Mouse (Mus musculus) lung, embryonic 15.5 days (tissue): ENCODE measurements around the gene Ndufc1. TPM values are rescaled to one million over a fixed set of nuclear protein-coding genes. Genes with fewer than 3 reads are reported as not detected.
"Not testable (repeated sequence)": the region's sequence is repeated elsewhere in the genome, so short reads cannot be mapped to it uniquely, and the experiment has no call there.

ENCODE experiments used
- ATAC-seq: fragments of 200-750 bp; cut with Nextera tagmentation; 2 replicates; pipeline ENCODE4 v1.8.0; 2017; ENCODE audit warnings: moderate number of reproducible peaks, borderline replicate concordance; ENCODE audit not compliant: low FRiP score, low TSS enrichment; ENCODE audit errors: extremely low read depth
- H3K27ac ChIP-seq: fragments of 300-500 bp; sonication (generic); 2 replicates; pipeline ENCODE4 v1.5.1; 2015; ENCODE audit warnings: moderate library complexity, mild to moderate bottlenecking, inconsistent platforms
- H3K27me3 ChIP-seq: fragments of 300-500 bp; sonication (generic); 2 replicates; pipeline ENCODE4 v1.6.1; 2015; ENCODE audit warnings: inconsistent platforms
- H3K36me3 ChIP-seq: fragments of 300-500 bp; sonication (generic); 2 replicates; pipeline ENCODE4 v1.6.1; 2015; ENCODE audit warnings: inconsistent platforms
- H3K4me1 ChIP-seq: fragments of 300-500 bp; sonication (generic); 2 replicates; pipeline ENCODE4 v1.6.1; 2015; ENCODE audit warnings: inconsistent platforms
- H3K4me2 ChIP-seq: fragments of 300-500 bp; sonication (generic); 2 replicates; pipeline ENCODE4 v1.6.1; 2015; ENCODE audit warnings: inconsistent platforms, mild to moderate bottlenecking, moderate library complexity
- H3K4me3 ChIP-seq: fragments of 300-500 bp; sonication (generic); 2 replicates; pipeline ENCODE4 v1.5.1; 2015; ENCODE audit warnings: mild to moderate bottlenecking, inconsistent platforms
- H3K9ac ChIP-seq: fragments of 300-500 bp; sonication (generic); 2 replicates; pipeline ENCODE4 v1.6.1; 2015; ENCODE audit warnings: inconsistent platforms
- H3K9me3 ChIP-seq: fragments of 300-500 bp; sonication (generic); 2 replicates; pipeline ENCODE4 v1.6.1; 2016; ENCODE audit warnings: inconsistent platforms
- WGBS: fragments of 180-500 bp; shearing (Covaris S2); methylation state at CpG from one replicate; pipeline ENCODE4 v1.1.7; 2015; 5-methylcytosine and 5-hydroxymethylcytosine counted together
- polyA plus RNA-seq: library from polyadenylated mRNA; unstranded; fragments of >200 nt; fragmentation: Nextera tagmentation; extraction: Ambion mirVana; gene quantifications from 2 replicates; pipeline ENCODE4 v1.2.1, GENCODE M21; 2015

Gene Ndufc1
- polyA plus RNA-seq, 1 experiment from 2014 or later, result 631 TPM

DNA sequence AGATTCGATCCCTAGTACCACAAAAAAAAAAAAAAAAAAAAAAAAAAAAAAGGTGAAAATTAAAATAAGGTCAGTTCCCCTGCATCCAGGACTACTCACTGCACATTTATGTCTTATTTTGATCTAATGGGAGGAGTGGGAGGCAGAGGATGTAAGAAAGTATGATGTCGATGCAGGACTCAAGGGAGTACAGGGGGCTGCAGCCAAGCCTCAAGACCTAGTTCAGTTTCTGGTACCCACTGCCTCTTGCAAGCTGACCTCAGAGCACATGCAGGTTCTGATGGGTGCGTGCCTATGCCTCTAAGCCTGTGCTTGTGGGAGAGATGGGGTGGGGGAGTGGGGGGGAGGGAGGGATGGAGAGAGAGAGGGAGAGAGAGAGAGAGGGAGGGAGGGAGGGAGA lies 13.9 kb downstream of the Ndufc1 start:
- H3K27ac ChIP-seq, result no peak overlapping the region
- H3K9ac ChIP-seq, result no peak overlapping the region
- no peaks in the 10 kb centered on the region for H3K36me3 ChIP-seq
- no peak for ATAC-seq
- no peak overlapping the region for H3K4me3 ChIP-seq
- WGBS, result 57% methylated on average over 3 of the region's 3 CpGs
- peaks cover 6% of the 10 kb centered on the region; the same call in 1 of the 2 replicates for H3K4me1 ChIP-seq
- H3K4me2 ChIP-seq, result no peak overlapping the region
- no peaks in the 10 kb centered on the region for H3K9me3 ChIP-seq
- peaks cover 24% of the 10 kb centered on the region for H3K27me3 ChIP-seq

DNA sequence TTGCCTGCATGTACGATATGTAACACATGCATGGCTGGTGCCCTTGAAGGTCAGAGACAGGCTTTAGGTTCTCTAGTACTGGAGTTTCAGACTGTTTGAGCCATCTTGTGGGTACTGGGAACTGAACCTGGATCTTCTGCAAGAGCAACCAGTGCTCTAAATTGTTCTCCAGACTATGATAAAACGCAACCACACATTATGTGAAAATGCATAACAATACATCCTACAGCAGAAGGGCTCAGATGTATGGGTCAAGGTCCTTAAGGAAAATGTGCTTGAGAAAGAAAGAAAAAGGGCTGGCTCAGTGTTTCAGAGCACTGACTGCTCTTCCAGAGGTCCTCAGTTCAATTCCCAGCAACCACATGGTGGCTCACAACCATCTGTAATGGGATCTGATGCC lies 15.1 kb downstream of the Ndufc1 start:
- Histone ChIP-seq H3K27ac (no peak overlapping the region), H3K4me2 (no peak overlapping the region), H3K4me3 (no peak overlapping the region), H3K9me3 (no peaks in the 10 kb centered on the region), H3K36me3 (no peaks in the 10 kb centered on the region), H3K27me3 (peaks cover 30% of the 10 kb centered on the region), H3K4me1 (peaks cover 8% of the 10 kb centered on the region), H3K9ac (no peak overlapping the region)
- ATAC-seq, result no peak
- WGBS, result 88% methylated on average over 2 of the region's 2 CpGs

DNA sequence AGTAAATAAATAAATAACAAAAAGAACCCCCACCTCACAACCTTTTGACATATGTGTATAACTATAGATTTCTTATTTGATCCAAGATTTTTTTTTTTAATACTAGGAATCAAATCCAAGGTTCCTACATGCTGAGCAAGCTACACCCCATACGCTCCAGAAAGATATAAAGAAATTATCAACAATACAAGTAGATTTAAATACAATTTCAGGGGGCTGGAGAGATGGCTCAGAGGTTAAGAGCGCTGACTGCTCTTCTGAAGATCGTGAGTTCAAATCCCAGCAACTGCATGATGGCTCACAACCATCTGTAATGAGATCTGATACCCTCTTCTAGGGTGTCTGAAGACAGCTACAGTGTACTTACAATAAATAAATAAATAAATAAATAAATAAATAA lies 15.8 kb downstream of the Ndufc1 start:
- H3K4me1 ChIP-seq, H3K27ac ChIP-seq, H3K4me3 ChIP-seq, H3K4me2 ChIP-seq, H3K9ac ChIP-seq, H3K36me3 ChIP-seq, H3K9me3 ChIP-seq, ATAC-seq: not testable (repeated sequence)
- peaks cover 30% of the 10 kb centered on the region for H3K27me3 ChIP-seq
- WGBS, result 92% methylated on average over 3 of the region's 3 CpGs

DNA sequence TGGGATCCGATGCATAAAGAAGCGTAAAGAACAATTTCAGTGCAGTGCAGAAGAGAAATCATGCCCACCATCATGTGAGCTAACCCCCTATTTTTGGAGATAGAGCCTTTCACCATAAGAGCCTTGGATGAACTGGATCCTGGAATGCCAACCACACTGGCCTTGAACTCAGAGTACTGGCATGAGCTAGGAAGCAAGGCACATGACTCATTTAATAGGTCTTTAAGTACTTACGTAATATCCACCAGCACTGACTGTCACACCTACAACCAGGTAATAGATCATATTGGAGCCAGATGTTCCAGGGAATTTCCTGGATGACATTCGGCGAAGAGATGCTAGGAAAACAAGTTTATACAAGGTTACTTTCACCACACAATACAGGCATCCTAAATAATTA lies 17.2 kb downstream of the Ndufc1 start:
- WGBS, result 89% methylated on average over 5 of the region's 5 CpGs
- Histone ChIP-seq H3K27ac (no peak overlapping the region), H3K9ac (no peak overlapping the region), H3K4me3 (no peak overlapping the region), H3K4me2 (no peak overlapping the region), H3K36me3 (no peaks in the 10 kb centered on the region), H3K9me3 (no peaks in the 10 kb centered on the region), H3K4me1 (peaks cover 7% of the 10 kb centered on the region), H3K27me3 (peaks cover 20% of the 10 kb centered on the region)
- ATAC-seq, result no peak

DNA sequence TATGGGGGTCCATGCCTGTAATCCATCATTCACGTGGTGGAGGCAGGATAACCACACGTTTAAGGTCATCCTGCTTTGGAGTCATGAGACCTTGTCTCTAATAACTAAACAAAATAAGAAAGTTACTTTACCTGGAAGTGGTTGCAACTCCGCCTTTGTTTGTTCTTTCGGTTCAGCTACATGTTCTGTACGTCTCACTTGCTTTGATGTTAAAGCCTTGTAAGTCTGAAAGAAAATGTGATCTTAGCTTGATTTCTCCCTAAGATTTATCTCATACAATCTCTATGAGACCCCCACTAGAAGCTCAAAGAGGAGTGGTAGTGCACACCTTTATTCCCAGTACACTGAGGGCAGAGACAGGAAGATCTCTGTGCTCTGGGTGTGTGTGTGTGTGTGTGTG lies 17.7 kb downstream of the Ndufc1 start:
- Histone ChIP-seq H3K4me1 (peaks cover 5% of the 10 kb centered on the region), H3K27me3 (peaks cover 16% of the 10 kb centered on the region), H3K9ac (no peak overlapping the region), H3K4me3 (no peak overlapping the region), H3K9me3 (no peaks in the 10 kb centered on the region), H3K27ac (no peak overlapping the region), H3K4me2 (no peak overlapping the region), H3K36me3 (no peaks in the 10 kb centered on the region)
- ATAC-seq, result no peak
- WGBS, result 73% methylated on average over 5 of the region's 5 CpGs

GRCm38 (mm10) chr3:51388904-51389303 lies 19.9 kb downstream of the Ndufc1 start:
- WGBS, result 5% methylated on average over 13 of the region's 13 CpGs
- Histone ChIP-seq H3K36me3 (no peaks in the 10 kb centered on the region), H3K9me3 (no peaks in the 10 kb centered on the region), H3K9ac (peak overlapping the region; percentile 22; the same call in 1 of the 2 replicates), H3K4me1 (peaks cover 5% of the 10 kb centered on the region), H3K4me3 (no peak overlapping the region), H3K27me3 (peaks cover 7% of the 10 kb centered on the region), H3K4me2 (peak overlapping the region; percentile 49), H3K27ac (no peak overlapping the region)
- ATAC-seq, result no peak

DNA sequence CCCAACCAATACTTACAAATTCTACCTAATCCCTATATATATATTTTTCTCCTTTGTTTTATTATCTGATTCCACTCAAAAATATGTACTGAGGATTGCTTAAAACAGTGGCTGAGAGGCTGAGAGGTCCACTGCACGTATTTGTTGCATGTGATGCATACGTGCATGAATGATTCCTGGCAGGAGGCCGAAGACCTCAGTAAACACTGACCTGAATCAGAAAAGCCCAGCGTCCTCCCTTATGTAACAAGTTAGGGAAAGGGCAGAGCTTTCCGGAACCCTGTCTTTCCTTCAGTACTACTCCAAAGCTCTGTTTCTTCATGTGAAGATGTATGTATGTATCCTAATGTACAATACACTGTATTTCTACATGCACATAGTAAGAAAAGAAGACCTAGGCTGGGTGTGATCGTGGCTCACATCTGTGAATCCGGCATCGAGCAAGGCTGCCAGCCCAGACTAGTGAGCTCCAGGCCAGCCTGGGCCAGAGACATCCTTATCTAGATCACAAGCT lies 20.9 kb downstream of the Ndufc1 start:
- no peak overlapping the region for H3K9ac ChIP-seq
- no peak for ATAC-seq
- WGBS, result 58% methylated on average over 8 of the region's 8 CpGs

GRCm38 (mm10) chr3:51387134-51387451 lies 21.7 kb downstream of the Ndufc1 start:
- no peak overlapping the region for H3K9ac ChIP-seq
- H3K9me3 ChIP-seq, result no peaks in the 10 kb centered on the region
- no peak overlapping the region for H3K4me3 ChIP-seq
- no peak for ATAC-seq
- no peaks in the 10 kb centered on the region for H3K36me3 ChIP-seq
- peaks cover 5% of the 10 kb centered on the region for H3K4me1 ChIP-seq
- H3K27ac ChIP-seq, result no peak overlapping the region
- H3K27me3 ChIP-seq, result peaks cover 7% of the 10 kb centered on the region
- no peak overlapping the region for H3K4me2 ChIP-seq
- WGBS, result 71% methylated on average over 3 of the region's 3 CpGs

More for the DNA sequence above, 20.9 kb downstream of the Ndufc1 start:
- H3K27me3 ChIP-seq, result peaks cover 7% of the 10 kb centered on the region
- no peaks in the 10 kb centered on the region for H3K36me3 ChIP-seq
- no peak overlapping the region for H3K27ac ChIP-seq
- no peak overlapping the region for H3K4me2 ChIP-seq
- H3K4me3 ChIP-seq, result no peak overlapping the region
- no peaks in the 10 kb centered on the region for H3K9me3 ChIP-seq
- H3K4me1 ChIP-seq, result peaks cover 5% of the 10 kb centered on the region

GRCm38 (mm10) chr3:51386441-51387133 lies 22.2 kb downstream of the Ndufc1 start:
- peaks cover 7% of the 10 kb centered on the region for H3K27me3 ChIP-seq
- no peak overlapping the region for H3K4me2 ChIP-seq
- no peak overlapping the region for H3K9ac ChIP-seq
- no peak overlapping the region for H3K27ac ChIP-seq
- no peaks in the 10 kb centered on the region for H3K9me3 ChIP-seq
- H3K4me3 ChIP-seq, result no peak overlapping the region
- no peaks in the 10 kb centered on the region for H3K36me3 ChIP-seq
- peaks cover 5% of the 10 kb centered on the region for H3K4me1 ChIP-seq
- WGBS, result 49% methylated on average over 12 of the region's 12 CpGs
- ATAC-seq, result no peak

- H3K9me3 ChIP-seq, result no peaks in the 10 kb centered on the region
- no peak for ATAC-seq
- 0 out of 2 replicates have a peak, but pooled peaks cover 8% of the 10 kb centered on the region for H3K4me1 ChIP-seq
- H3K4me3 ChIP-seq, result no peak overlapping the region
- H3K27me3 ChIP-seq, result no peaks in the 10 kb centered on the region
- H3K27ac ChIP-seq, result no peak overlapping the region
- no peak overlapping the region for H3K4me2 ChIP-seq
- no peaks in the 10 kb centered on the region for H3K36me3 ChIP-seq
- 76% methylated on average over 12 of the region's 12 CpGs for WGBS
- H3K9ac ChIP-seq, result no peak overlapping the region
Measured at GRCm38 (mm10) chr3:51383409-51383808, 25.4 kb downstream of the Ndufc1 start.

DNA sequence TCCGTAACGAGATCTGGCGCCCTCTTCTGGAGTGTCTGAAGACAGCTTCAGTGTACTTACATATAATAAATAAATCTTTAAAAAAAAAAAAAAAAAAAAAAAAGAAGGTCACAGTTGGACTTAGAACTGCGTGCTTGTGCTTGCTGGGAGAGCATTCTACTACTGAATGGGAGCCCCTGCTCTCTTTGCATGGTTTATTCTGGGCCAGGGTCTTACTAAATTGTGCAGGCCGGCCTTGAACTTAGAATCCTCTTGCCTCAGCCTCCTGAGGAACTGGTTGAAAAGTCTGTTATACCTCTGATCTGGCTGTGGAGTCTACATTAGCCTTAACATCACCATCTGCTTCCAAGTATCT lies 28.2 kb downstream of the Ndufc1 start:
- Histone ChIP-seq H3K9ac (no peak overlapping the region), H3K27me3 (no peaks in the 10 kb centered on the region), H3K9me3 (no peaks in the 10 kb centered on the region), H3K27ac (no peak overlapping the region), H3K4me2 (no peak overlapping the region), H3K36me3 (no peaks in the 10 kb centered on the region), H3K4me1 (0 out of 2 replicates have a peak, but pooled peaks cover 10% of the 10 kb centered on the region), H3K4me3 (no peak overlapping the region)
- no peak; the same call in 1 of the 2 replicates for ATAC-seq
- 60% methylated on average over 3 of the region's 5 CpGs for WGBS

- Histone ChIP-seq H3K36me3 (no peaks in the 10 kb centered on the region), H3K27me3 (no peaks in the 10 kb centered on the region), H3K4me2 (no peak overlapping the region), H3K27ac (peak overlapping the region; percentile 70), H3K4me1 (0 out of 2 replicates have a peak, but pooled peaks cover 10% of the 10 kb centered on the region), H3K4me3 (no peak overlapping the region), H3K9me3 (no peaks in the 10 kb centered on the region), H3K9ac (no peak overlapping the region)
- WGBS, result 61% methylated on average over 5 of the region's 5 CpGs
- no peak for ATAC-seq
Measured at GRCm38 (mm10) chr3:51379786-51380659, 28.8 kb downstream of the Ndufc1 start.
